Mouse (Mus musculus) heart, postnatal 14 days (tissue): ENCODE data around the gene Spred2. TPM values are rescaled to one million over a fixed set of nuclear protein-coding genes. Genes with fewer than 3 reads are reported as not detected.
"Not testable (repeated sequence)": the region's sequence is repeated elsewhere in the genome, so short reads cannot be mapped to it uniquely, and the experiment has no call there.

Experiments used
- DNase-seq, 2 experiments: peaks; one replicate each; pipeline ENCODE4 v3.0.0; 2021 to 2022
- intact Hi-C: fragments of 180-260 bp; cut with DNase I; formaldehyde crosslinking; loops from one replicate; pipeline ENCODE4 v1.15.1; 2025
- total RNA-seq, 2 experiments: library from RNA; stranded (reverse); gene quantifications; 2 replicates each; pipeline ENCODE4 v1.2.3; 2021

Gene Spred2
- total RNA-seq, 2 experiments from 2014 or later = 27.1 to 27.3 TPM

DNA sequence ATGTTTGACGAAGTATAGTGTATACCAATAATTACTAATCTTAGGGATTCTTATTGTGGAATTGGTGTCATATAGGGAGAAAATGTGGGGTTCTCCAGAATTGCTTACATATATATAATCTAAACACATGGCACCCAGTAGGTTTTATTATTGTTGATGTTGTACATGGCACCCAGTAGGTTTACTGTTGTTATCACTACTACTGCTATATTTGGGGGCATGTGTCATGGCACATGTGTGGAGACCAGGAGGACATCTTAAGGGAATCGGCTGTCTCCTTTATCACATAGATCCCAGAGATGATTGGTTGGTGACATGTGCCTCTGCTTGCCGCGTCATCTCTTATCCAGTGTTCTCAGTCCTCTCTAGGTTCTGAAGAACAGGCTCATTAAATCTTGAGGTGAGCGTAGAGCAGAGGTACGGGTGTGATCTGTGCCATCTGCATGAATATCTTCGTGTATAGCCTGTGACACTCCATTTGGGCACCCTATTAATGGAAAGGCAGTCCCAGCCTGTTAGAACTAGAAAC lies 70.2 kb downstream of the Spred2 start:
- intact Hi-C loops = no loop called here
- DNase-seq = no peak

GRCm38 (mm10) chr11:19997940-19998339 lies 73.8 kb downstream of the Spred2 start:
- intact Hi-C loops = no loop called here
- DNase-seq = no peak

- intact Hi-C loops = no loop called here
- no peak for DNase-seq
Measured at GRCm38 (mm10) chr11:20002883-20003282, 78.7 kb downstream of the Spred2 start.

- intact Hi-C loops = no loop called here
Measured at GRCm38 (mm10) chr11:20007701-20008100, 83.5 kb downstream of the Spred2 start.

GRCm38 (mm10) chr11:20011210-20011978 lies 87.2 kb downstream of the Spred2 start:
- intact Hi-C loops = loop anchor here (5.0 kb wide), 1 partner anchor 39 kb away; no protein-coding TSS in a partner anchor
- peak in 1 of 2 experiments; percentile 24 for DNase-seq

More at GRCm38 (mm10) chr11:20007701-20008100, 83.5 kb downstream of the Spred2 start:
- no peak for DNase-seq

DNA sequence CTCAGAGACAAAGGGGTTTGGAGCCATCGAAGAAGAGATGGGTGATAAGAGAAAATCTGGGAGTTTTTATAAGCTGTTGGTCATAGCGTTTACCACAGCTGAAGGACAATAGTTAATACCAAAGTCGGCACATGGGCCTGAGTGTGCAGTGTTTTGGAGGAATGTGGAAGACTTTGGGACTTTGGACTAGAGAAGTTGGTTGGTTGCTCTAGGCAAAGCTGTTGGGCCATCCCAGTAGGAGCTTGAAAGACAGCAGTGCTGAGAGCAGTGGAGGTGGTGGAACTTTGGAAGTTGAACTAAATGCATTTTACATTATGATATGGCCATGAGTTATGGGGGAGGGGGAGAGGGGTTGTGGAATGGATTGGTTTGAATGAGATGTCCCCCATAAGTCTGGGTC lies 89.2 kb downstream of the Spred2 start:
- intact Hi-C loops = loop anchor here (5.0 kb wide), 1 partner anchor 41 kb away; no protein-coding TSS in a partner anchor

GRCm38 (mm10) chr11:20017937-20018336 lies 93.8 kb downstream of the Spred2 start:
- intact Hi-C loops = no loop called here
- no peak for DNase-seq

More for the DNA sequence above, 89.2 kb downstream of the Spred2 start:
- DNase-seq = no peak

- DNase-seq = no peak
- intact Hi-C loops = no loop called here
Measured at GRCm38 (mm10) chr11:20018905-20019304, 94.7 kb downstream of the Spred2 start.

- intact Hi-C loops = no loop called here
- DNase-seq = no peak
Measured at GRCm38 (mm10) chr11:20020720-20021119, 96.5 kb downstream of the Spred2 start.

- DNase-seq = no peak
- intact Hi-C loops = no loop called here
Measured at GRCm38 (mm10) chr11:20022462-20022861, 98.3 kb downstream of the Spred2 start.

- intact Hi-C loops = no loop called here
- DNase-seq = no peak
Measured at GRCm38 (mm10) chr11:20022911-20023482, 98.8 kb downstream of the Spred2 start.

GRCm38 (mm10) chr11:20025899-20026298 lies 101.7 kb downstream of the Spred2 start:
- peak; percentile 26 to 43 for DNase-seq
- intact Hi-C loops = loop anchor here (2.0 kb wide), 1 partner anchor 105 kb away; no protein-coding TSS in a partner anchor

GRCm38 (mm10) chr11:20027719-20028118 lies 103.5 kb downstream of the Spred2 start:
- no peak for DNase-seq
- intact Hi-C loops = loop anchor here (2.0 kb wide), 1 partner anchor 107 kb away; no protein-coding TSS in a partner anchor

GRCm38 (mm10) chr11:20028396-20028795 lies 104.2 kb downstream of the Spred2 start:
- intact Hi-C loops = no loop called here
- DNase-seq = no peak

GRCm38 (mm10) chr11:20029014-20029413 lies 104.8 kb downstream of the Spred2 start:
- no peak for DNase-seq
- intact Hi-C loops = no loop called here

GRCm38 (mm10) chr11:20030973-20031372 lies 106.8 kb downstream of the Spred2 start:
- DNase-seq = not testable (repeated sequence)
- intact Hi-C loops = loop anchor here (2.0 kb wide), 1 partner anchor 200 kb away; no protein-coding TSS in a partner anchor

- intact Hi-C loops = loop anchor here (2.0 kb wide), 1 partner anchor 201 kb away; no protein-coding TSS in a partner anchor
- peak; percentile 49 to 60 for DNase-seq
Measured at GRCm38 (mm10) chr11:20031536-20031935, 107.4 kb downstream of the Spred2 start.

GRCm38 (mm10) chr11:20033541-20034160 lies 109.5 kb downstream of the Spred2 start:
- intact Hi-C loops = no loop called here

DNA sequence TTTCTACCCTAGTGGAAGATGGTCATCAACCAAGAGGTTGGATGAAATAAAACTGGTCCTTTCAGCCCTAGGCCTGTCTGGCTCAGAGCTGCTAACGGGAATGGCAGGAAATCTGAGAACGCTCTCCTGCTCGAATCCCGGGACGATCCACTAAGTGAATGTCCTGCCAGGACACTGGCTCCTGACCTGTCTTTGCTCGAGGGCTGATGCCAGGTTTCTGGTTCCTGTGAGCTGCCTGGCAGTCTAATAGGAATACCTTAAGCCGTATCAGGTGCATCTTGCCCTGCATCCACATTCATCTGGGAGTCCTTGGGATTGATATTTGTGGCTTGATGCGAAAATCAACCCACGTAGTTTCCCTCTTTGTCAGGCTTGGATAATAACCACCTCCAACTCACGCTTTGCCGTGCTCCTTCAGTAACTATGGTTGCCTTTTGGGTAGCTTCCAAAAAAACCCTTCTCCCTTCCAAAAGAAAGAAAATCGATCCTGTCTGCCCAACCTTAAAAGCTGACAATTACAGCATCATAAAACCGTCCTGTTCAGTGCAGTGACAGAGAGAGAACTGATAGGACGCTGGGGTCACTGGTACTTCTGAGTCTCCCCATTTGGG lies 110.3 kb downstream of the Spred2 start:
- intact Hi-C loops = no loop called here
- no peak for DNase-seq

More at GRCm38 (mm10) chr11:20033541-20034160, 109.5 kb downstream of the Spred2 start:
- DNase-seq = no peak

- intact Hi-C loops = no loop called here
- DNase-seq = no peak
Measured at GRCm38 (mm10) chr11:20035343-20035928, 111.3 kb downstream of the Spred2 start.
